Mouse (Mus musculus) C2C12 (cell line): Measurements from ENCODE around the gene Zfp692.

Experiments used
- CEBPB ChIP-seq: IDR thresholded peaks from one replicate; pipeline ENCODE4 v1.6.1; 2011; ENCODE audit warnings: low read depth, mild to moderate bottlenecking, control low read depth, moderate library complexity
- CTCF ChIP-seq: IDR thresholded peaks from one replicate; pipeline ENCODE4 v1.5.1; 2011; ENCODE audit not compliant: control insufficient read depth, insufficient read depth, insufficient read length
- MAX ChIP-seq: IDR thresholded peaks from one replicate; pipeline ENCODE4 v1.6.1; 2011; ENCODE audit warnings: mild to moderate bottlenecking, control low read depth
- MYOD1 ChIP-seq: IDR thresholded peaks from one replicate; pipeline ENCODE4 v1.6.1; 2011; ENCODE audit warnings: low read depth; ENCODE audit not compliant: control insufficient read depth, insufficient read length
- MYOG ChIP-seq: IDR thresholded peaks from one replicate; pipeline ENCODE4 v1.6.1; 2011; ENCODE audit not compliant: control insufficient read depth, insufficient read length; ENCODE audit errors: extremely low read depth
- USF1 ChIP-seq: IDR thresholded peaks from one replicate; pipeline ENCODE4 v1.6.1; 2011; ENCODE audit warnings: low read depth, mild to moderate bottlenecking, control low read depth, moderate library complexity

DNA sequence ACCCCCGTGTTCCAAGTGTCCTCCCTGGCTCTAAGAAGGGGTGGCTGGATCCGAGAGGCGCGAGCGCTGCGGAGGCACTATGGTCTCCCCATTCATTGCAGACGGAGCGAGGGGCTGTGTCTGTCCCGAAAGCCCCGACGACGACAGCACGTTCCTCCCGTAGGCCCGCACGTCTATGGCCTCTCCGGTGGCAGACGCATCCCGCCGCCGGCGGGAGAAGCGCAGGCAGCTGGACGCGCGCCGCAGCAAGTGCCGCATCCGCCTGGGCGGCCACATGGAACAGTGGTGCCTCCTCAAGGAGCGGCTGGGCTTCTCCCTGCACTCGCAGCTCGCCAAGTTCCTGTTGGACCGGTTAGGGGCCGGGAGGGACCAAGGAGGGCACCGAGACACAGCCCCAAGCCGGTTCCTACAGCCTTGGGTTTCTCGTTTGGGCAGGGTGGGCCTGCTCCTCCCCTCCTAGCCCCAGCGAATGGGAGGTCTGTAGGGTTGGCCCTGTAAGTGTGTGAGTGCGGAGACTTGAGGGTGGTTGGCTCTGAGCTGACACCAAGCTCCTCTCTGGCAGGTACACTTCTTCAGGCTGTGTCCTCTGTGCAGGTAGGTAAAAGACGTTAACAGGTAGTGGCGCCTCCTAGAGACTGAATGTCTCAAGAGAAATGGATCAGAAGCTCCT is 677 bp downstream of the Zfp692 start:
- TF ChIP-seq USF1 = no peak
- no peak for TF ChIP-seq CEBPB
- TF ChIP-seq CTCF = no peak
- peak; percentile 69 for TF ChIP-seq MAX
- TF ChIP-seq MYOG = no peak
- TF ChIP-seq MYOD1 = no peak
